ENCODE assay signal across 9 mouse cellular contexts in genomic region chr1:89413122-89413521, GRCm38 (mm10). TPM values are rescaled to one million over a fixed set of nuclear protein-coding genes. Genes with fewer than 3 reads are reported as not detected.
DNase-seq lines count a peak whose midpoint lies in the region; ATAC-seq and TF ChIP-seq lines count a peak whose summit lies in the region.
"Had no signal": no experiment of that assay in that cellular context is flagged by ENCODE, and none has a peak within 500 bp of the region (broad histone marks: within the 10 kb centered on the region; RNA-seq: fewer than 3 reads in every experiment).

No protein-coding gene starts in this region.

- 61% methylated on average over 2 of the region's 2 CpGs for WGBS in kidney, adult 2 months
- WGBS in kidney, embryonic 16.5 days, result 74% methylated on average over 2 of the region's 2 CpGs

- no peaks in the 10 kb centered on the region for H3K9me3 ChIP-seq in kidney, embryonic 16.5 days (ENCODE audit: low read length)

- DNase-seq in kidney, adult 2 months, result peak; percentile 92
- peak; percentile 35 for DNase-seq in brain, embryonic 14.5 days (ENCODE audit: low read depth)
- DNase-seq in gonadal fat pad, adult 2 months (ENCODE audit: low read depth), result peak; percentile 49
- peak; percentile 83 for DNase-seq in lung, postnatal 10 days
- DNase-seq in frontal cortex, postnatal 25 days (ENCODE audit: low spot score in 2 of 2), result no peak
- DNase-seq in right cerebral cortex, adult 2 months (ENCODE audit: low spot score in 2 of 2), result no peak
- DNase-seq in liver, result no peak

- no peaks in the 10 kb centered on the region for H3K36me3 ChIP-seq in kidney, adult 2 months (ENCODE audit: control insufficient read depth, insufficient read depth, low read length)
- no peaks in the 10 kb centered on the region for H3K36me3 ChIP-seq in kidney, embryonic 16.5 days (ENCODE audit: insufficient read depth, low read length)

- no peak overlapping the region for H3K9ac ChIP-seq in kidney, embryonic 16.5 days (replicated peaks; ENCODE audit: low read length)

- H3K4me1 ChIP-seq in kidney, adult 2 months (ENCODE audit: control insufficient read depth, insufficient read depth, low read length), result peaks cover 4% of the 10 kb centered on the region; the same call in 1 of the 2 replicates
- no peaks in the 10 kb centered on the region for H3K4me1 ChIP-seq in kidney, embryonic 16.5 days (ENCODE audit: insufficient read depth, low read length)

- TF ChIP-seq POLR2A in kidney, adult 2 months (IDR thresholded peaks at IDR 0.05; ENCODE audit: low read depth, low read length), result no peak
- TF ChIP-seq POLR2A in brain, embryonic 14.5 days (IDR thresholded peaks at IDR 0.05; ENCODE audit: borderline replicate concordance, extremely low read depth, insufficient read depth, insufficient read length, poor library complexity, severe bottlenecking), result no peak

- H3K27ac ChIP-seq in kidney, adult 2 months (ENCODE audit: insufficient read depth, low read depth, low read length), result no peak overlapping the region
- H3K27ac ChIP-seq in kidney, embryonic 16.5 days (ENCODE audit: low read length), result no peak overlapping the region

- no peak overlapping the region for H3K4me3 ChIP-seq in kidney, adult 2 months (ENCODE audit: insufficient read depth, low read depth, low read length)
- H3K4me3 ChIP-seq in kidney, embryonic 16.5 days (ENCODE audit: low read length), result no peak overlapping the region

- no peak for ATAC-seq in kidney, embryonic 16.5 days (ENCODE audit: low FRiP score, low TSS enrichment)
- ATAC-seq: forebrain, embryonic 16.5 days had no signal

- no peaks in the 10 kb centered on the region for H3K27me3 ChIP-seq in kidney, adult 2 months (replicated peaks; ENCODE audit: control insufficient read depth, insufficient read depth, low read length)
- no peaks in the 10 kb centered on the region for H3K27me3 ChIP-seq in kidney, embryonic 16.5 days (ENCODE audit: insufficient read depth, low read length)

- TF ChIP-seq CTCF in kidney, adult 2 months (conservative IDR thresholded peaks at IDR 0.05; ENCODE audit: insufficient read depth, insufficient read length, low read depth, low read length), result no peak
- TF ChIP-seq CTCF in brain, embryonic 14.5 days (IDR thresholded peaks at IDR 0.05; ENCODE audit: borderline replicate concordance, extremely low read depth, insufficient read depth, insufficient read length), result no peak

- H3K4me2 ChIP-seq in kidney, embryonic 16.5 days (replicated peaks; ENCODE audit: low read depth, low read length), result no peak overlapping the region

RNA-seq across cellular contexts. Expression of gene Agap1, which starts 41.5 kb away (rescaled TPM):
- 29.3 and 31.6 TPM in 2 replicates for polyA plus RNA-seq in kidney, adult 2 months (2012; rRNA removed)
- polyA plus RNA-seq in kidney, embryonic 16.5 days (2015; fragmentation: Nextera tagmentation; extraction: Ambion mirVana), result 7.7 and 8.9 TPM in 2 replicates
- polyA plus RNA-seq in brain, embryonic 14.5 days (2012; rRNA removed), result 58.0 and 145 TPM in 2 replicates
- 15.8 and 24.3 TPM in 2 replicates for polyA plus RNA-seq in gonadal fat pad, adult 2 months (2012; rRNA removed)

Comparison
In these comparisons a context has a peak if more than half of its experiments do, and no peak if none do; other contexts are left out.
1. DNase-seq: peak in kidney, adult 2 months (single experiment), brain, embryonic 14.5 days (single experiment), gonadal fat pad, adult 2 months (single experiment) and lung, postnatal 10 days (single experiment); none in frontal cortex, postnatal 25 days (0 of 2), right cerebral cortex, adult 2 months (0 of 2) and liver (single experiment).